Mouse (Mus musculus) forebrain, embryonic 14.5 days (tissue): Measurements from ENCODE around the gene Dph1. TPM values are rescaled to one million over a fixed set of nuclear protein-coding genes. Genes with fewer than 3 reads are reported as not detected.
A peak's percentile ranks its signal among the peaks of the same experiment; 100 is the strongest.

Experiments used
- ATAC-seq: fragments of 200-750 bp; cut with Nextera tagmentation; 2 replicates; pipeline ENCODE4 v1.8.0; 2017; ENCODE audit warnings: mild to moderate bottlenecking, moderate library complexity
- DNase-seq: peaks from one replicate; pipeline ENCODE4 v3.0.0-alpha.2; 2015; ENCODE audit warnings: low spot score
- H3K27ac ChIP-seq: fragments of 300-500 bp; sonication (generic); 2 replicates; pipeline ENCODE4 v1.5.1; 2014; ENCODE audit warnings: low read depth, mild to moderate bottlenecking, control low read depth, low read length, moderate library complexity
- H3K27me3 ChIP-seq: fragments of 300-500 bp; sonication (generic); replicated peaks from 2 replicates; pipeline ENCODE4 v1.6.1; 2014; ENCODE audit warnings: low read length, control low read depth, mixed read lengths; ENCODE audit not compliant: control insufficient read depth, insufficient read depth
- H3K36me3 ChIP-seq: fragments of 300-500 bp; sonication (generic); 2 replicates; pipeline ENCODE4 v1.6.1; 2014; ENCODE audit warnings: low read length, control low read depth; ENCODE audit not compliant: control insufficient read depth, insufficient read depth
- H3K4me1 ChIP-seq: fragments of 300-500 bp; sonication (generic); 2 replicates; pipeline ENCODE4 v1.6.1; 2014; ENCODE audit warnings: antibody characterized with exemption, low read length, control low read depth; ENCODE audit not compliant: control insufficient read depth, insufficient read depth
- H3K4me2 ChIP-seq: fragments of 300-500 bp; sonication (generic); 2 replicates; pipeline ENCODE4 v1.6.1; 2014; ENCODE audit warnings: mild to moderate bottlenecking, control low read depth, low read length
- H3K4me3 ChIP-seq: fragments of 300-500 bp; sonication (generic); 2 replicates; pipeline ENCODE4 v1.5.1; 2014; ENCODE audit warnings: low read depth, low read length, control low read depth
- H3K9ac ChIP-seq: fragments of 300-500 bp; sonication (generic); 2 replicates; pipeline ENCODE4 v1.6.1; 2014; ENCODE audit warnings: mild to moderate bottlenecking, low read length, control low read depth, moderate library complexity
- H3K9me3 ChIP-seq: fragments of 300-500 bp; sonication (generic); replicated peaks from 2 replicates; pipeline ENCODE4 v1.6.1; 2016; ENCODE audit warnings: low read length, control low read depth, mixed read lengths; ENCODE audit not compliant: control insufficient read depth
- WGBS: fragments of 180-500 bp; shearing (Covaris S2); extraction: QIAGEN DNeasy Blood & Tissue Kit; methylation state at CpG from one replicate; pipeline ENCODE4 v1.1.7; 2014; 5-methylcytosine and 5-hydroxymethylcytosine counted together
- polyA plus RNA-seq: library from polyadenylated mRNA; unstranded; fragments of >200 nt; fragmentation: Nextera tagmentation; extraction: Ambion mirVana; gene quantifications from 2 replicates; pipeline ENCODE4 v1.2.1, GENCODE M21; 2014

The Dph1 gene
- polyA plus RNA-seq, 1 experiment from 2014 or later = 17.6 TPM

DNA sequence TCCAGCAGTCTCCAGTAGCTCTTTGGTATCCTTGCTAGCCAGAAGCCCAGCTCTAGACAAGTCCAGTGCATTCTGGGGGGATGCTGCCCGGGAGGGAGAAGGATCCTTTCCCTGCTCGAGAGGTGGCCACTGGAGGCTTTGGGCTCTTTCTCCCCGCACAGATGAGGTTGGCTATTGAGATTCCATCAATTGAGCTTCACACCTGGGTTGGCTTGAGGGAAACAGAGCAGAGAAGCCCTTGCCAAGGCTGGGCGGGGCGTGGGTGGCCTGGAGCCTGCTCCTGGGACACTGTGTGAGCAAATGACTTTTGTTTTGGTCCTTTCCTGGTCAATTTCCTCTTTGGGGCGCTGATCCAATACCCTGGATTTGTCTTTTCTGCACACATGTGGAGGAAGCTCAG is 5.1 kb upstream of the Dph1 start:
- Histone ChIP-seq H3K27ac (no peak overlapping the region), H3K27me3 (peaks cover 59% of the 10 kb centered on the region), H3K36me3 (no peaks in the 10 kb centered on the region), H3K9me3 (no peaks in the 10 kb centered on the region), H3K4me3 (no peak overlapping the region), H3K4me1 (peaks cover 19% of the 10 kb centered on the region), H3K4me2 (no peak overlapping the region), H3K9ac (no peak overlapping the region)
- DNase-seq = no peak
- no peak for ATAC-seq
- WGBS = 38% methylated on average over 6 of the region's 6 CpGs

DNA sequence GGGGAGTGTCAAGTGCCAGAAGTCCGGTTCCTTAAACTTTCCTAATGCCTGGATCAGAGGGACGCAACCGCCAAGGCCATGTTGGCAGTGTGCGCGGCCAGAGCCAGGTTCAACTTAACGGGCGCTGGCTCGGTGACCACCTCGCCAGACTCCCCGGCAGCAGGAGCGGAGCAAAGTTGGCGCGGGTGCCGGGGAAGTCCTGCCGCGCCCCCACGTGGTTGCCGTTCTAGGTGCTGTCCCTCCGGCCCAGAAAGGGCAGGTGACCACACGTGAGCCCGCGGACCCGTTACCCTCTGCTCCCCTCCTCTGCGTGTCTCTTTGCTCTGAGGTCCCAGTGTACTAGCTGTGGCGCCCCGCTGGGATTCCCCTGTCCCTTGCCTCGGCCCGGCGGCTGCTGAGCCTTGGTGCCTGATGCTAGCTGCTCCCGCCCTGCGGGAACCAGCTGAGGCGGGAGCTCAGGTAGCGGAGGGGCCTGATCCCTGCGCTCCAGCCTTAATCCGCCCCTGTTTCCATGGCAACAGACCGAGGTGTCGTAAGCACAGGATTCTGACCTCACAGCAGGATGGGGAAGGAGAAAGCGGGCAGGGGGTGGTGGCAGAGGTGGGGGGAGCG is 3.9 kb upstream of the Dph1 start:
- peaks cover 59% of the 10 kb centered on the region for H3K27me3 ChIP-seq
- peak overlapping the region; percentile 44 for H3K4me3 ChIP-seq
- peak overlapping the region; percentile 9; the same call in 1 of the 2 replicates for H3K27ac ChIP-seq
- H3K9ac ChIP-seq = peak overlapping the region; percentile 59
- DNase-seq = peak; percentile 73
- peak overlapping the region; percentile 67 for H3K4me2 ChIP-seq
- no peaks in the 10 kb centered on the region for H3K36me3 ChIP-seq
- WGBS = under 1% methylated on average over 30 of the region's 39 CpGs
- ATAC-seq = no peak
- no peaks in the 10 kb centered on the region for H3K9me3 ChIP-seq
- H3K4me1 ChIP-seq = peaks cover 22% of the 10 kb centered on the region

DNA sequence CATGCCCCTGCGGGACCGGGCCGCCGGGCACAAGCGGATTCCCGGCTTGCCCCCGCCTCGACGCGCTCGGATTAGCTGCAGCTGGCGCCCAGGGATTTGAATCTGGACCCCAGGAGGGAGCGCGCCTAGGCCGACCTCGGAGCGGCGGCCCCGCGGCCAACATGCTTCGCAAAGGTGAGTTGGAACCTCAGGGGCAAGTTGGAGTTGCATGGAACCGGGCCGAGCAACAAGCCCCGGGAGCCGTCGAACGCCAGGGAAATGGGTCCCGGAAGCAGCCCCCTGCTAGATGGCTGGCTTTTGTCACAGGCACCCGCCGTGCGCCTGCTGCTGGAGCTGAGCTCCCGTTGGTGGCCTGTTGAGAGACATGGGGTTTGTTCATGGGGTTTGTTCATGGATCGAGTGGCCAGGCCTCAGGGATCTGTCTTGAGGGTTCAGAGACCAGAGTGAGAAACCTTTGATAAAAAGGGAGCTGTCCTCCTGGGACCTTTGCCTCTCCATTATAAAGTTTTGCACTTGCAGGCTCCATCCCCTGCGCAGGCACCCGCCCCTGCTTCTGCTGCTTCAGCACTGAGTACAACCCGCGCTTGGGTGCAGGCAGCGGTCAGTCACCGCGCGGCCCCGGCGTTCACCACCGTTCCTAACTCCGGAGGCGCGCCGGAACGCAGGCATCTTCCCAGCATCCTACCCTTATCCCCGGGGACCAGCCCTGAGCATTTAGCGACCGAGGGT is 3.2 kb upstream of the Dph1 start:
- WGBS = 0% methylated on average over 52 of the region's 52 CpGs
- Histone ChIP-seq H3K9me3 (no peaks in the 10 kb centered on the region), H3K4me2 (peak overlapping the region; percentile 67), H3K36me3 (no peaks in the 10 kb centered on the region), H3K27ac (0 out of 2 replicates have a peak overlapping the region, but pooled peaks have one; percentile 14), H3K4me1 (peaks cover 26% of the 10 kb centered on the region), H3K9ac (peak overlapping the region; percentile 59), H3K27me3 (peaks cover 59% of the 10 kb centered on the region), H3K4me3 (peak overlapping the region; percentile 44)
- ATAC-seq (no peak), DNase-seq (no peak)

DNA sequence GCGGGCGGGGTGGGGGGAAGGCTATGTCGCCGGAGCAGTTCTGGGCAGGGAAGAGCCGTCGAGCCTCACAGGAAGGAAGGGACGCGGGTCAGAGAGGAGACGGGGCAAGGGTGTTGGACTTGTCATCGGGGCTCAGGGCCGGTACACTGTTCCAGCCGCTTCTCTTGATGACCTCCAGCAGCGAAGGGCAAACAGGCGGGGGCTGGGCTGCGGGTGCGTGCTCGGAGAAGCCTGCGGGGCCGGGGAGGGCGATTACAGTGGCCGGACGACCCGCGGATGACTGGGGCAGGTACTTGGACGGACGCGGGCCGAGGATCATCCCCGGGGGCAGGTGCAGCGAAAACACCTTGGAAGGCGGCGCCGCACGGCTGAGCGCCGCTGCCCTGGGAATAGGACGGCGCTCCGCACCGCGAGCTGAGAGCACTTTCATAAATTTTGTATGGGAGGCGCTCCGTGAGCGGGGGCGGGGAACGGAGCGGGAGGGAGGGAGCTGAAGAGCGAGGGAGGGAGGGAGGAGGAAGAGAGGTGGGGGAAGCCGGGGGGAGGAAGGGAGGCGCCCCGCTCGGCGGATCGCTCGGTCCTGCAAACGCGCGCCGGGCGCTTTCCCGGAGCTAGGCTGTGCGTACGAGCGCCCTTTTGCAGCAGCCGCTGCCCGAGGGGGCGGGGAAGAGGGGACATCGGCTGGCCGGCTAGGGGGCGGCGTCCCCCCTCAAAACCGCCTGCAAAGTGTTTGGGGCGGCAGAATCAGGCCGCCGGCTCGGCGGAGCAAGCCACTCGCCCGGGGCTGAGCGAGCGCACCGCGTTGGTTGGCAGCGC is 2.4 kb upstream of the Dph1 start, which contains the start of gene Rtn4rl1:
TSS of gene Rtn4rl1 (plus strand) at position 528 of the 816 bp plus-strand sequence.
- Histone ChIP-seq H3K4me2 (peak within 1 kb of the TSS; percentile 67), H3K9ac (peak within 1 kb of the TSS; percentile 59), H3K4me3 (peak within 1 kb of the TSS; percentile 44), H3K4me1 (peaks cover 26% of the 10 kb centered on the region), H3K27ac (0 out of 2 replicates have a peak within 1 kb of the TSS, but pooled peaks have one; percentile 14), H3K27me3 (peaks cover 59% of the 10 kb centered on the region), H3K36me3 (no peaks in the 10 kb centered on the region), H3K9me3 (no peaks in the 10 kb centered on the region)
- WGBS = under 1% methylated on average over 70 of the region's 84 CpGs
- ATAC-seq = no peak
- peak; percentile 59 for DNase-seq

DNA sequence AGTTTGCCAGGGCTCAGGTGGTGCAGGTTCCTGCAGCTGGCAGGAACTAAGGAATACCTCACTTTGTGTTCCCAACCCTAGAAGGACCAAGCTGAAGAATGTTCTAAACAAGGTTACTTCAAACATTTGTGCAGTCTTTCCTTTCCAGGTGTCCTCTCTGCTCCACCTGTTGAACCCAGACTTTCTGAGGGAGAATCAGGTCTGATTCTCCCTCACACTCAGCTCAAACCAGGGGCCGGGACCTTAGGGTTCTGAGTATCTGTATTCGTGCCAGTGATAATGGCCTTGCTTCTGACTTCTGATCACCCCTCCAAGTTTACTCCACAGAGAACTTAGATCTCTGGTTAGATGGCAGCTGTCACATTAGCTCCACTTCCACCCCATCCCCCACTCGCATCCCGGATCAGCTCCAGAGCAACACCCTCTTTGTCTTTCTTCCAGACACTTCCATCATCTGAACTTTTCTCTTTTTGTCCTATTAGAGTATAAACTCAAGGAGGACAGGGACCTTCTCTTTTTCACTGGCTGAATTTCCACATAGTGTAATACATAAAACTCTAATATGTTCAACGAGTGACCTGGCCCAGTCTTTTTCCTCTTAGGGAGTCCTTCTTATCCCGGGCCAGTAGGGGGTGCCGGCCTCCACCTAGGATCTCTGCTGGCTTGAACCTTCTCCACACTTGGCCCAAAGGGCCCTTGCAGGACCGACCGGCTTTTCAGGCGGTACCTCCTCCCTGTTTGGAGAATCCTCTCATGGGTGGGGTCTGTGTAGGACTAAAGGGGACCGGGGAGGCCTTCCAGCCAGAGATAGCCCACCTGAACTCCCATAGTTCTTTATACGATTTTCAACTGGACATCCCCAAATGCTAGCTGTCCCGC is 1.5 kb upstream of the Dph1 start:
- no peak overlapping the region for H3K27ac ChIP-seq
- peak overlapping the region; percentile 67 for H3K4me2 ChIP-seq
- WGBS = 23% methylated on average over 13 of the region's 13 CpGs
- H3K9ac ChIP-seq = peak overlapping the region; percentile 59; the same call in 1 of the 2 replicates
- H3K4me3 ChIP-seq = peak overlapping the region; percentile 44
- DNase-seq (peak; percentile 78), ATAC-seq (peak; percentile 32)
- peaks cover 59% of the 10 kb centered on the region for H3K27me3 ChIP-seq
- no peaks in the 10 kb centered on the region for H3K9me3 ChIP-seq
- H3K4me1 ChIP-seq = peaks cover 26% of the 10 kb centered on the region
- no peaks in the 10 kb centered on the region for H3K36me3 ChIP-seq

DNA sequence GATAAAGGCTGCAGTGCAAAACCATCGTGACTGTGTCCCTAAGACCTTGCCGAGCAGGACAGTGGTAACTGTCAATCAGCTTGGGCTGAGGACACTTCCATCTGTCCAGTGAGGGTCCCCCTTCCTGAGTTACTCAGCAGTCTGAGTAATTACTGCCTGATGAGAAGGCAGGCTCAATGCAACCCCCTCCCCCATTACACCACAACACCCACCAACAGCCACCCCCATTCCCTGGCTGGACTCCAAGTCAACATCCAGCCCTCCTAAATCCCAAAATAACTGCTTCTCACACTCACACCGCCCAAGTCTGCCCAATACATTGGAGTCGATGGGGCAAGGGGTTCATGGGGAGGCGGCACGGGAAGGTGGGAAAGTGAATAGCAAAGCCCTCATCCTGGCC is 800 bp upstream of the Dph1 start:
- Histone ChIP-seq H3K36me3 (no peaks in the 10 kb centered on the region), H3K4me2 (no peak overlapping the region), H3K27me3 (peaks cover 55% of the 10 kb centered on the region), H3K9ac (no peak overlapping the region), H3K27ac (no peak overlapping the region), H3K9me3 (no peaks in the 10 kb centered on the region), H3K4me3 (no peak overlapping the region), H3K4me1 (peaks cover 26% of the 10 kb centered on the region)
- no peak for DNase-seq
- WGBS = 48% methylated on average over 6 of the region's 6 CpGs
- no peak for ATAC-seq

DNA sequence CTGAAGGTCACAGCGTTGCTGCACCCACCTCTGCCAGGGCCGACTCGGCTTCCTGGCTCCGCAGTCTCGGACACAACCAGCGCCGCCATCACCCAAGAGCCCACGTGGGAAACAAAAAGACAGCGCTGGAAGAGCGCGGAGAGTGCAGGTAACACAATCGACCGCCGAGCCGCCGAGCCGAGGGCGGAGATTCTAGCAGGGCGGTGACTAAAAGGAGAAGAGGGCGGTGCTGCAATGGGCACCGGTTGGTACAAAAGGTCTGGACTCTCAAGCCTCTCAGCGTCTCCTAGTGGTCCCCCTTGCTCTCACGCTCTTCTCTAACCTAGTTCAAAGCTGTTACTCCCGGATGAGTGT is 693 bp downstream of the Dph1 start:
- Histone ChIP-seq H3K9me3 (no peaks in the 10 kb centered on the region), H3K36me3 (peaks cover 3% of the 10 kb centered on the region; the same call in 1 of the 2 replicates), H3K4me1 (peaks cover 26% of the 10 kb centered on the region), H3K4me2 (peak overlapping the region; percentile 88), H3K4me3 (peak overlapping the region; percentile 81), H3K9ac (peak overlapping the region; percentile 68), H3K27ac (no peak overlapping the region), H3K27me3 (peaks cover 40% of the 10 kb centered on the region)
- ATAC-seq (peak; percentile 88), DNase-seq (peak; percentile 94)
- under 1% methylated on average over 24 of the region's 24 CpGs for WGBS

DNA sequence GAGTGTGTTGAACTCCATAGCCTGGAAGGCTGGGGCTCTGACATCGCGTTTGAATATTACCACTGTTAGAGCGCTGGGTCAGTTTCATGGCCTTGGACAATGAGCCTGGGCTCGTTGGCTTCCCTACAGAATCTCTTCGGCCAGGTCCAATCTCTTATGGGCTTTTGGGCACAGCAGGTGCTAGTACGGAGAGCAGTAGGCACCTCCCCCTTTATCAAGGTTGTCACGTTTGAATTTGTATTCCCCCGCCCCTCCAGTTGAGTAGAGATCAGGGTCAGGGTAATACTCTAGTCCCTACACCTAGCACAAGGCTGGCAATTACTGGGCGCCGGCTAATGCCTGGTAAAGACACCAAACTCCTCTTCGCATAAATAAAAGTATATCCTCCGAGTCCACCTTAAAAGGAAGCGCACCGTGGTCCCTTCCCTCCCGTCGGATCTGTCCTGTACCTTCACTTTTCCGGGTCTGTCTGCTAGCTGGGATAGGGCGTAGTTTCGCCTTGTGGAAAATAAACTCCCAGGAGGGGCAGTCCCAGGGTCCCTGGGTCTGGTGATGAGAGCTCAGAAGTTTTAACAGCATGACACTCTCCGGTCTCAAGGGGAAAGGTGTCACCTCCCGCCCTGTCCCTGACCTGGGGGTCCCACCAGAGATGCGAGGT is 1.2 kb downstream of the Dph1 start:
- under 1% methylated on average over 22 of the region's 22 CpGs for WGBS
- H3K4me2 ChIP-seq = peak overlapping the region; percentile 88
- peak overlapping the region; percentile 68 for H3K9ac ChIP-seq
- H3K4me1 ChIP-seq = peaks cover 22% of the 10 kb centered on the region
- peaks cover 3% of the 10 kb centered on the region; the same call in 1 of the 2 replicates for H3K36me3 ChIP-seq
- H3K27me3 ChIP-seq = peaks cover 35% of the 10 kb centered on the region
- ATAC-seq (peak; percentile 22), DNase-seq (no peak)
- H3K4me3 ChIP-seq = peak overlapping the region; percentile 81
- no peaks in the 10 kb centered on the region for H3K9me3 ChIP-seq
- no peak overlapping the region for H3K27ac ChIP-seq
